Mouse (Mus musculus): ENCODE measurements around the gene Numb. TPM values are rescaled to one million over a fixed set of nuclear protein-coding genes. Genes with fewer than 3 reads are reported as not detected.

Numb gene
- total and polyA plus RNA-seq, 3 experiments = 8.4 to 14.6 TPM; not detected in 1

DNA sequence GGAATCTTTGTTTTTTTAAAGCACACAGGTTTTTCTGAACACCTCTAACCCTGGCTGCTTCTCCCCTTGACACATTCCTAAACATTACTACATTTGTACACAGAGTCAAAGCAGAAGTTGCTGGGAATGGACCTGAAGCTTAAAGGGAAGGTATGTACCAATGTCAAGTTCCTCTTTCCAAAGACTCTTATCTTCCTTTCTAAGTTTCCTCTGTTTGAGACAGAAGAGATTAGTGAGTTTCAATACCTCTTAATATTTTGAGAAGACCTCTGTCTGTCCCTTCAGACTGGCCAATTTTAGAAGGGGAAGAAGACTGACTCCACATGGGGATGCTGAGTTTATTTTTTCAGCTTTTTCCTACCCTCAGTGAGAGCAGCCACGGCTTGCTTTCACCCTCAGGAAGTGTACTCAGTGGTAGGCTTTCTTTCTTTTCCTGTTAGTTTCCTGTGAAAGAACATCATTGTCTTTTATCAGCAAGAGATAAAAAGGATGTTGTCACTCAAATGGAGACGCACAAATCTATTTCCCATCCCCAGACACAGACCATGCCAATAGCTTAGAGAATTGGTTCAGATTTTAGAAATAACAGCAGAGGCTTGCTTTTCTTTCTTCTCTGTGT is 7.6 kb upstream of the Numb start (continued):
- TF ChIP-seq NELFE (IDR thresholded peaks at IDR 0.05; ENCODE audit: low read depth, low read length) (no peak), ZKSCAN1 (IDR thresholded peaks at IDR 0.05; ENCODE audit: low read depth, low read length) (no peak)

DNA sequence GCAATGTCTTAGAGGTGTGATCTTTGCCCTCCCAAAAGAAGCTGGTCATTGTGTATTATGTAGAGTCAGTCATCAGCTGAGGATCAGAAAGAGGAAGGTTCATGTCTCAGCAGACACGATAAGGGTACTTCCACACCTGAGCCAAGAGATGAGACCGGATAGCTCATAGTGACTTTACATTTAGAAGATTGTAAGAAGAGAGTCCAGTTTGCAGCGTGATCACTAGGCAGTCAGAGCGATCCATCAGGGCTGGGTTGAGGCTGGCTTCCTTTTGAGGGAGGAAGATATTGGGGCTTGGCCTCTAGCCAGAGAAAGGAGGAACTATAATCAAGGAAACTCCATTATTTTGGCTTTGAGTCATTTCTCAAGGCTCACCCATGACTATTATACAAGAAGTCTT is 6.0 kb upstream of the Numb start:
- Histone ChIP-seq H3K27me3 (ENCODE audit: control insufficient read depth in 1 of 2, insufficient read depth in 2 of 2, low read length in 2 of 2) (no peaks in the 10 kb centered on the region), H3K27ac (ENCODE audit: control insufficient read depth, low read depth, low read length) (no peak overlapping the region; the same call in 1 of the 2 replicates), H3K9me3 (replicated peaks; ENCODE audit: insufficient read depth, low read length) (no peaks in the 10 kb centered on the region), H3K79me2 (ENCODE audit: control insufficient read depth, insufficient read depth, low read length, poor library complexity) (no peaks in the 10 kb centered on the region), H3K4me3 (ENCODE audit: control insufficient read depth in 1 of 2, insufficient read depth in 1 of 2, low read depth in 2 of 2, low read length in 2 of 2) (no peak overlapping the region), H3K4me1 (ENCODE audit: control insufficient read depth in 1 of 2, insufficient read depth in 2 of 2, low read length in 2 of 2) (peaks cover 14 to 23% of the 10 kb centered on the region in 2 experiments), H3K36me3 (ENCODE audit: control insufficient read depth in 1 of 2, insufficient read depth in 2 of 2, low read length in 2 of 2) (peaks cover 0 to 28% of the 10 kb centered on the region in 2 experiments; a peak in 2 of 4 replicates), H3K9ac (ENCODE audit: control insufficient read depth, low read depth, low read length, poor library complexity, severe bottlenecking) (no peak overlapping the region)
- DNase-seq (ENCODE audit: low read depth, low spot score) = peak; percentile 87
- TF ChIP-seq USF2 (IDR thresholded peaks at IDR 0.05; ENCODE audit: borderline replicate concordance in 1 of 2, insufficient read depth in 1 of 2, low read depth in 1 of 2, low read length in 2 of 2) = no peak
- no peak for TF ChIP-seq USF1 (IDR thresholded peaks at IDR 0.05; ENCODE audit: low read depth, low read length)
- no peak for TF ChIP-seq BHLHE40 (IDR thresholded peaks at IDR 0.05; ENCODE audit: borderline replicate concordance, low read depth, low read length)
- TF ChIP-seq MXI1 (IDR thresholded peaks at IDR 0.05; ENCODE audit: low read depth, low read length) = no peak
- peak; percentile 22; the same call in 1 of the 2 replicates for TF ChIP-seq SIN3A (IDR thresholded peaks at IDR 0.05; ENCODE audit: low read length)
- TF ChIP-seq MYB (IDR thresholded peaks at IDR 0.05; ENCODE audit: low read depth, low read length) = no peak
- no peak for TF ChIP-seq MAFK (IDR thresholded peaks at IDR 0.05; ENCODE audit: borderline replicate concordance, low read depth, low read length)
- TF ChIP-seq TCF12 (IDR thresholded peaks at IDR 0.05; ENCODE audit: low read depth, low read length) = no peak
- no peak for TF ChIP-seq UBTF (IDR thresholded peaks at IDR 0.05; ENCODE audit: borderline replicate concordance, insufficient read depth, low read depth, low read length)
- no peak for TF ChIP-seq JUND (IDR thresholded peaks at IDR 0.05; ENCODE audit: low read depth, low read length)
- peak; percentile 71 for TF ChIP-seq ETS1 (IDR thresholded peaks at IDR 0.05; ENCODE audit: low read depth, low read length)
- TF ChIP-seq ELF1 (IDR thresholded peaks at IDR 0.05; ENCODE audit: low read depth, low read length) = no peak
- no peak for TF ChIP-seq RAD21 (IDR thresholded peaks at IDR 0.05; ENCODE audit: low read depth, low read length)
- TF ChIP-seq RCOR1 (IDR thresholded peaks at IDR 0.05; ENCODE audit: low read depth, low read length) = peak; percentile 63
- TF ChIP-seq EP300 (IDR thresholded peaks at IDR 0.05; ENCODE audit: low read depth in 1 of 2, low read length in 2 of 2) = peak; percentile 42 to 45

- DNase-seq (ENCODE audit: low read depth, low spot score) = no peak
- Histone ChIP-seq H3K27ac (ENCODE audit: control insufficient read depth, low read depth, low read length) (no peak overlapping the region), H3K27me3 (ENCODE audit: control insufficient read depth in 1 of 2, insufficient read depth in 2 of 2, low read length in 2 of 2) (no peaks in the 10 kb centered on the region), H3K9ac (ENCODE audit: control insufficient read depth, low read depth, low read length, poor library complexity, severe bottlenecking) (no peak overlapping the region), H3K9me3 (replicated peaks; ENCODE audit: insufficient read depth, low read length) (no peaks in the 10 kb centered on the region), H3K4me1 (ENCODE audit: control insufficient read depth in 1 of 2, insufficient read depth in 2 of 2, low read length in 2 of 2) (peaks cover 14 to 25% of the 10 kb centered on the region in 2 experiments), H3K79me2 (ENCODE audit: control insufficient read depth, insufficient read depth, low read length, poor library complexity) (peaks cover 6% of the 10 kb centered on the region), H3K36me3 (ENCODE audit: control insufficient read depth in 1 of 2, insufficient read depth in 2 of 2, low read length in 2 of 2) (peaks cover 0 to 29% of the 10 kb centered on the region in 2 experiments; a peak in 2 of 4 replicates), H3K4me3 (ENCODE audit: control insufficient read depth in 1 of 2, insufficient read depth in 1 of 2, low read depth in 2 of 2, low read length in 2 of 2) (no peak overlapping the region)
- no peak for TF ChIP-seq NRF1 (IDR thresholded peaks at IDR 0.05; ENCODE audit: insufficient read depth, low read depth, low read length, poor library complexity, severe bottlenecking)
Observed at GRCm38 (mm10) chr12:83926061-83926460, 4.3 kb upstream of the Numb start.

Measured in MEL (cell line).